Mouse (Mus musculus) right cerebral cortex, postnatal 10 days (tissue): ENCODE results near the gene Cd163.

ENCODE experiments used
- DNase-seq, 2 experiments: peaks; one replicate each; pipeline ENCODE4 v3.0.0; 2021; ENCODE audit warnings: low spot score in 2 of 2

The Cd163 gene

DNA sequence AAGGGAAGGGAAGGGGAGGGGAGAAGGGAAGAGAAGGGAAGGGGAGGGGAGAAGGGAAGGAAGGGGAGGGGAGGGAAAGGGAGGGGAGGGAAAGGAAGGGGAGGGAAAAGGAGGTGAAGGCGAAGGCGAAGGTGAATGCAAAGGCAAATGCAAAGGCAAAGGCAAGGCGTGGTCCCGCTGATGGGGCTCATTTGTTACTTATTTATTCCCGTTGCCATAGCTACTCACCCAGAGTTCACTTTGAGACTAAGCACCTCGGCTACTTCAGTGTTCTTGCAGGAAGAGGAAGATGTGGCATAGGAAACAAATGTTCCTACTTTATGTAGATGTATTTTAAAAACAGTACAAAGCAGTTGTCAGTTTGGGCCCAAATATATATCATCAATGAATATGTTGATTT is 56.1 kb downstream of the Cd163 start:
- DNase-seq = no peak

DNA sequence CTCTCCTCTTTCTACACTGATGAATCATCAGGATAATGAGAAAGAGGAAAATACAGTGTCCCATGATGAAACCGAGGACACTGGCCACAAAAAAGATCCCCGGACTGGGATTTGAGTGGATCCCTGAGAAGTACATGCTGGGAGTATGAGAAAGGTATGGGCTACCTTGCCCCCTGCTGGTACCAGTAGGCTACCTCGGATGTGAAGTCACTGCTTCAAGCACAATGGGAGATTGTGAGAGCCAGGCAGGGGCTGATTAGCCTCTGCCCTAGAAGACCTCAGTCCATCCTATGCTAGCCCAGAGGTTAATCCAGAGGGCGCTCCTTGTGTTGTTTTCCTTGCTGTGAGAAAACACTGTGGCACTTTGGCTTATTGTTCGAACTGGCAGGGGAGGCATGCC is 59.9 kb downstream of the Cd163 start:
- no peak for DNase-seq

DNA sequence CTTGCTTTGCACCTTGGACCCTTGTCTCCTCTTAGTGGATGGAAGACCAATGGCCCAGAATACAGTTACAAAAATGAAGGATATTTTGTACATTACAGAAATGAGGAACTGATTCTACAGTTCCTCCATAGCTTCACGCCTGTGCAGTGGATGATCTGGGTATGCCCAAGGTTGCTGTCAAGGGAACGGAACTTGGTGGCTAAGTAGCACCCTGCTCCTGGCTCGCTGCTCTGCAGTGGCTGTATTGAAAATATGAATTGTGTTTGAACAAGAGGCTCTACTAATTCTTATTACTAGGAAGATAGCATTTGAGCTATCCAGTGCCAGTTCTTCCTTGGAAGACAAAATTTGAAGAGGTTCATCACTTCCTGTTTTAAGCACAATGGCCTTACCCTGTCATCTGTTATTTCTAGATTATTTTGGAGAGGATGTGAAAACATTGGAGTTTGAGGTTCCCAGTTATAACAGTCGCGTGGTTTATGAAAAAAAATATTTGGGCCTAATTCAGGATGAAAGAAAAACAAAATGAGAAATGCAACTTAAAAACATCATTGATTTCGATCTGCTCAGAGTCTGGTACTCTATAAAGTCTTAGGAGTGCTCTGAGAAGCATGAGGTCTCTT is 69.2 kb downstream of the Cd163 start:
- no peak for DNase-seq

DNA sequence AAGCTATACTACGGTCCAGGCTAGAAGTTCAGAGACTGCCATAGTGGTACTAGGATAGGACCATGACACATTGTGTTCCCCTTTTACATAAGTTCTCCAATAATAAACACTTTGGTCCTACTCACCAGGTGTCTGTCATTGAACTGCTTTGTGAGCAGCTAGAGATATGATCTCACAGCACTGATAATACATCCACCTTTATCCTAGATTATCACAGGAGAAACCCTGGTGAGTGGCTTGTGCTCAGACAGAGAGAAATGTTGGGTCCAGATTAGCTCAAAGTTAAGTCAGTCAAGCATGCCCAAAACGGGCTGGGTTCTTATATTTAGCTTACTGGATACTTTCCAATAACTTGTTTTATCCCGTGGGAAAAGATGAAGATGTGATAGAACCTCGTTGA is 70.2 kb downstream of the Cd163 start:
- DNase-seq = no peak

DNA sequence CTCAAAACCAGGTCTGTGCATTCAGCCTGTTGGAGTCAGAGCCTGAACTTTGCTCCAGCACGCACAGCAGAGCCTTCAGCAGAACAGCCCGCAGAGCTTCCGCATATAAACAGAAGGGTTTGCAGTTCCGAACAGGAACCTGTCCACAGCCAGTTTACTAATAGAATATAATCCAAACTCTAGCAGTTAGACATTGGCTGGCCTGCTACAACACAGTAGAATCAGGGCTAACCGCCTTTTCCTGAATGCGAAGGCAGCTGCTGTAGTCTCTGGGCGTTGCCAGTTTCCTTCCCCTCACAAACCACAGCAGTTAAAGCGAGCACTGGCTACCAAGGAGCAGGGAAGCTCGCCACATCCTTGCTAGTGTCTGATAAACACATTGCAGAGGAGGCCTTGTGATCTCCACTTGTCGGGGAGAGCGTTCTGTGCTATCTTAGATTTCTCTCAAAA is 71.0 kb downstream of the Cd163 start:
- no peak for DNase-seq

DNA sequence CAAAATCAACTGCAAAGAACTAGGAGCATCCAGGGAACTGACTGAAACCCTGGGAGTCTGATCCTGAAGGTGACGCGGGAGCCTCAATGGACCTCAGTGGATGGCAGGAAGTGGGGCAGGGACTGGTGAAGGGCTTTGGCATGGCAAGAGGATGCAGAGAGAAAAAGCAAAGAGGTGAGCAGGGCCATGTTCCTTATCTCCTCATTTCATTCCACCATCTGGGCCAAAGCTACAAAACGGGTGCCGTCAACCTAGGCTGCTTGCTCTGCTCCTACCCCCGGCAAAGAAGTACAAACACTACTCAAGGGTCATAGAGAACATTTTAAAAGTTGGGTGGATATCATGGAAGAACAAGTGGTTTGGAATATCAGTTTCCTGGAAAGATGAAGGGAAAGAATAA is 71.9 kb downstream of the Cd163 start:
- no peak for DNase-seq

DNA sequence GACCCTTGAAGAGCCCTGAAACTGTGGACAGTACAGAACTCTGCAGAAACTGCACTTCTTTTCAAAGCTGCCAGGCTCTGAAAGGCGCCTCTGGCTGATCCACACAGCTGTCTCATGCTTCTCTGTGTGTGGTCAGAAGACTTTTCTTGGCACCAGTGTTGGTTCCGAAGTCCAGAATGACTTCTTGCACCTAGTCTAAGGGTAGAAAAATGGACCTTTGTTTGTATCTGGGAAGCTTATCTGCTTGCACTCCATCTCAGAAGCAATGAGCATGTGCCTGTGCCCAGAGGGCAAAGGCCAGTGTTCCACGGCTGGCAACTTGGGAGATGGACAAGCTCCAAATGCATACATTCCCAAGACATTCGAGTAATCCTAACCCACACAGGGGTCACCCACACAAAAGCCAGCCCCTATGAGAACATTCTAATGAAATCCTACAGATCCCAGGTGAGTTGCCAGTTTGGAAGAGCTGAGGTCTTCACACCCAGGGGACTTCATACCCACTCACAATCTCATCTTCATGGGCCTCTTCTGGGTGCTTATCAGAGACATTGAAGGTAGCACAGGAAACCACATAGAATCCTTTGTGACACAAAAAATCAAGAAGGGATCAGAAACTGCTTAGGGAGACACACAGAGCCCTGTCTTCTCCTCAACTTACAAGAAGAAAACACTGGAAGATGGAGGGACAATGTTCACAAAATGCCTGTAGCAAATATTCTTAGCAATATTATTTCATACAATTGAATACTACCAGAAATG is 73.2 kb downstream of the Cd163 start:
- no peak for DNase-seq

DNA sequence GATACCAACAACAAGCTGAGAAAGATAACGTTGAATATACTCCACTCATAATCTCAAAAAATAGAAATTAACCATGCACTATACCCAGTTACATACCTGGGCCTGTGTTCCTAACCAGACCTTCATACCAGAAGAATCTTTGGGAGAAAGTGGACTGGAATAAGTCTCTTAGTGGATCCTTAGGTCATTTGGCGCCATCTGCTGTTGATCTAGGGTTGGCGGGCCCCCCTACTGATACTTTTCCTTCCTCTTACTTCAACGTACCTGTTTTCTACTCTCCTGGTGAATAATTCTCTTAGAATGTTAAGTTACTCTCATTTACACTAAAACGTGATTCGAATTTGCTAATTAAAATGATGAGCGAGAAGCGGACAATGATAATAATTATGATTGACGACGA is 74.9 kb downstream of the Cd163 start:
- DNase-seq = peak; percentile 69 to 79
